Mouse (Mus musculus) frontal cortex, postnatal 36 days (tissue): ENCODE results near the gene Nrarp.

Experiments
- DNase-seq, 2 experiments: peaks; one replicate each; pipeline ENCODE4 v3.0.0; 2022; ENCODE audit warnings: low spot score in 2 of 2

Nrarp gene

GRCm38 (mm10) chr2:25228995-25229530 is 48.5 kb downstream of the Nrarp start:
- no peak for DNase-seq

DNA sequence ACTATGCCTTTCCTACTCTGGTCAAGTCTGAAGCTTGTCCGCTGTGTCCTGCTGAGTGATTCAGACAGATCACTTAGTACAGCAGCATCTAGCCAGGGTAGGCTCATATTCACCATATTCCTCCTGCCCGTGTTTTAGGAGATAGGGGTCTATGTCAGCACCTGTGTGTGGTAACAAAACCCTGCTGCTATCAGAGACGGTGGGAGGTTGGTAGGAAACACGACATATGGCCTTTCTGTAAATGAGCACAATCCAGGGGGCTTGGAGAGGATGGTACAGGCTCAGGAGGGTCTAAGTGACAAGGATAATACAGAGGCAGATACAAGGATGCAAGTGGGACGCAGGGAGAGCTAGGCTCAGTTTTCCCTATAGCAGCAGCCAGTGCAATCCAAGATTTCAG is 49.0 kb downstream of the Nrarp start:
- no peak for DNase-seq

DNA sequence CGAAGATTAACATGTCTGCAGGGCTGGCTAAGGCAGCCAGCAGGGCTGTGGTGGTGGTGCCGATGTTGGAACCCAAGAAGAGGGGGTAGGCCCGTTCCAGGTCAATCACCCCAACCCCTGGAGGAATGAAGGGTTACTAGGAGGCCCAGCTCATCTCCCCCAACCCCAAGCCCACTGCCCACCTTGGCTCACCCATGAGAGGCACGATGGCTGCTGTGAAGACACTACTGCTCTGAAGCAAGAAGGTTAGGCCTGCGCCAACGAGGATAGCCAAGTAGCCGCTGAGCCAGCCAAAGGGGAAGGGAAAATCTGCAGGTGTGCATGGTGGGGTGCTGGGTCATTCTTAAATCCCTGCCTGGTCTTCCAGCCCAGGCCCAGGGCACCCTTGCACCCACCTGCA is 50.0 kb downstream of the Nrarp start:
- no peak for DNase-seq

GRCm38 (mm10) chr2:25231038-25231437 is 50.5 kb downstream of the Nrarp start:
- DNase-seq: no peak
